Mouse (Mus musculus) lung, postnatal 25 days (tissue): ENCODE data around the gene Olfr686.

Source experiments
- DNase-seq: peaks from one replicate; pipeline ENCODE4 v3.0.0; 2022; ENCODE audit warnings: low spot score

The Olfr686 gene

GRCm38 (mm10) chr7:105207385-105207784 lies at the start of gene Olfr686:
TSS of gene Olfr686 (minus strand) at chr7:105207485.
- no peak for DNase-seq

GRCm38 (mm10) chr7:105256656-105257055 lies 49.4 kb upstream of the Olfr686 start:
- DNase-seq, result peak; percentile 3

- no peak for DNase-seq
Observed at GRCm38 (mm10) chr7:105248197-105248596, 40.9 kb upstream of the Olfr686 start.

- no peak for DNase-seq
Observed at GRCm38 (mm10) chr7:105247671-105248070, 40.4 kb upstream of the Olfr686 start.

GRCm38 (mm10) chr7:105229386-105229785 lies 22.1 kb upstream of the Olfr686 start:
- DNase-seq, result no peak

GRCm38 (mm10) chr7:105228138-105228537 lies 20.9 kb upstream of the Olfr686 start:
- peak; percentile 61 for DNase-seq

- no peak for DNase-seq
Observed at GRCm38 (mm10) chr7:105226703-105227102, 19.4 kb upstream of the Olfr686 start.

- no peak for DNase-seq
Observed at GRCm38 (mm10) chr7:105226072-105226471, 18.8 kb upstream of the Olfr686 start.

- DNase-seq, result no peak
Observed at GRCm38 (mm10) chr7:105218281-105218680, 11.0 kb upstream of the Olfr686 start.

GRCm38 (mm10) chr7:105214761-105215160 lies 7.5 kb upstream of the Olfr686 start:
- DNase-seq, result no peak

- DNase-seq, result no peak
Observed at GRCm38 (mm10) chr7:105185912-105186311, 21.4 kb downstream of the Olfr686 start, which contains the start of gene Olfr685. TSS of gene Olfr685 (minus strand) at chr7:105186012.

- DNase-seq, result no peak
Observed at GRCm38 (mm10) chr7:105170773-105171172, 36.5 kb downstream of the Olfr686 start.

GRCm38 (mm10) chr7:105163553-105163952 lies 43.7 kb downstream of the Olfr686 start, which contains the start of gene Olfr684:
TSS of gene Olfr684 (minus strand) at chr7:105163653.
- no peak for DNase-seq
